ENCODE assay signal across 9 mouse cellular contexts in genomic region chr10:76725097-76725496, GRCm38 (mm10). TPM values are rescaled to one million over a fixed set of nuclear protein-coding genes. Genes with fewer than 3 reads are reported as not detected.
A peak's percentile ranks its signal among the peaks of the same experiment; 100 is the strongest.
DNase-seq lines count a peak whose midpoint lies in the region; ATAC-seq lines count a peak whose summit lies in the region.
"Had no signal": no experiment of that assay in that cellular context is flagged by ENCODE, and none has a peak within 500 bp of the region (broad histone marks: within the 10 kb centered on the region; RNA-seq: fewer than 3 reads in every experiment).

No protein-coding gene starts in this region.

- H3K27ac ChIP-seq in hindbrain, embryonic 12.5 days: no peak overlapping the region
- no peak overlapping the region for H3K27ac ChIP-seq in hindbrain, embryonic 11.5 days (ENCODE audit: low read depth, low read length)
- peak overlapping the region; percentile 77; the same call in 1 of the 2 replicates for H3K27ac ChIP-seq in stomach, embryonic 15.5 days

- H3K4me1 ChIP-seq in hindbrain, embryonic 12.5 days: 0 out of 2 replicates have a peak, but pooled peaks cover under 1% of the 10 kb centered on the region
- H3K4me1 ChIP-seq in hindbrain, embryonic 11.5 days (replicated peaks; ENCODE audit: control insufficient read depth, insufficient read depth, low read length): no peaks in the 10 kb centered on the region
- H3K4me1 ChIP-seq in stomach, embryonic 15.5 days: peaks cover 5% of the 10 kb centered on the region

- no peak overlapping the region for H3K9ac ChIP-seq in hindbrain, embryonic 12.5 days
- no peak overlapping the region for H3K9ac ChIP-seq in hindbrain, embryonic 11.5 days (ENCODE audit: low read depth, low read length)
- peak overlapping the region; percentile 27; the same call in 1 of the 2 replicates for H3K9ac ChIP-seq in stomach, embryonic 15.5 days

- H3K27me3 ChIP-seq in hindbrain, embryonic 12.5 days: 0 out of 2 replicates have a peak, but pooled peaks cover 5% of the 10 kb centered on the region
- H3K27me3 ChIP-seq in hindbrain, embryonic 11.5 days (ENCODE audit: control insufficient read depth, insufficient read depth, low read length): no peaks in the 10 kb centered on the region
- H3K27me3 ChIP-seq in stomach, embryonic 15.5 days (replicated peaks): no peaks in the 10 kb centered on the region

- no peaks in the 10 kb centered on the region for H3K9me3 ChIP-seq in hindbrain, embryonic 12.5 days (replicated peaks)
- no peaks in the 10 kb centered on the region for H3K9me3 ChIP-seq in hindbrain, embryonic 11.5 days (ENCODE audit: control insufficient read depth, low read length)
- H3K9me3 ChIP-seq in stomach, embryonic 15.5 days: no peaks in the 10 kb centered on the region
- H3K9me3 ChIP-seq: forebrain, embryonic 10.5 days had no signal

- no peak for DNase-seq in hindbrain, embryonic 11.5 days (ENCODE audit: low spot score)
- DNase-seq in urinary bladder, adult 2 months (ENCODE audit: low spot score): peak; percentile 19
- no peak for DNase-seq in urinary bladder, adult 18-20 months (ENCODE audit: low spot score in 2 of 2)
- DNase-seq in kidney, postnatal 10 days: peak; percentile 11
- no peak for DNase-seq in right cerebral cortex, postnatal 4 days
- DNase-seq in ovary, adult 18-20 months (ENCODE audit: low spot score): no peak

- ATAC-seq in hindbrain, embryonic 12.5 days (ENCODE audit: low FRiP score): no peak
- ATAC-seq in hindbrain, embryonic 11.5 days (ENCODE audit: low FRiP score): no peak
- ATAC-seq in stomach, embryonic 15.5 days (ENCODE audit: insufficient read depth, low FRiP score, low read depth): no peak

- no peaks in the 10 kb centered on the region for H3K36me3 ChIP-seq in hindbrain, embryonic 12.5 days
- no peaks in the 10 kb centered on the region for H3K36me3 ChIP-seq in hindbrain, embryonic 11.5 days (ENCODE audit: control insufficient read depth, insufficient read depth, low read length)
- peaks cover 11% of the 10 kb centered on the region; the same call in 1 of the 2 replicates for H3K36me3 ChIP-seq in stomach, embryonic 15.5 days
- H3K36me3 ChIP-seq: forebrain, embryonic 10.5 days had no signal

- peak overlapping the region; percentile 5; the same call in 1 of the 2 replicates for H3K4me3 ChIP-seq in hindbrain, embryonic 12.5 days
- no peak overlapping the region for H3K4me3 ChIP-seq in hindbrain, embryonic 11.5 days (ENCODE audit: low read depth, low read length)
- peak overlapping the region; percentile 45 for H3K4me3 ChIP-seq in stomach, embryonic 15.5 days (replicated peaks)
- H3K4me3 ChIP-seq: forebrain, embryonic 10.5 days had no signal

- WGBS in hindbrain, embryonic 12.5 days: 90% methylated on average over 2 of the region's 2 CpGs
- WGBS in hindbrain, embryonic 11.5 days: 85% methylated on average over 2 of the region's 2 CpGs
- 80% methylated on average over 2 of the region's 2 CpGs for WGBS in stomach, embryonic 15.5 days

- H3K4me2 ChIP-seq in hindbrain, embryonic 12.5 days (replicated peaks): peak overlapping the region; percentile 34
- H3K4me2 ChIP-seq in hindbrain, embryonic 11.5 days (replicated peaks; ENCODE audit: low read depth, low read length): no peak overlapping the region; the same call in 1 of the 2 replicates
- peak overlapping the region; percentile 64 for H3K4me2 ChIP-seq in stomach, embryonic 15.5 days

RNA-seq across cellular contexts. Expression of gene Col6a1, which starts 0.9 kb away (rescaled TPM):
- 43.6 and 62.6 TPM in 2 replicates for polyA plus RNA-seq in hindbrain, embryonic 12.5 days (2016; fragmentation: Nextera tagmentation; extraction: Ambion mirVana)
- 15.7 and 16.7 TPM in 2 replicates for polyA plus RNA-seq in hindbrain, embryonic 11.5 days (2014; fragmentation: Nextera tagmentation; extraction: Ambion mirVana)
- polyA plus RNA-seq in urinary bladder, adult 2 months (2012; rRNA removed): 412 and 521 TPM in 2 replicates
- polyA plus RNA-seq in stomach, embryonic 15.5 days (2015; fragmentation: Nextera tagmentation; extraction: Ambion mirVana): 326 and 336 TPM in 2 replicates

Comparison
In these comparisons a context has a peak if more than half of its experiments do, and no peak if none do; other contexts are left out.
1. DNase-seq: peak in urinary bladder, adult 2 months (single experiment) and kidney, postnatal 10 days (single experiment); none in hindbrain, embryonic 11.5 days (single experiment), urinary bladder, adult 18-20 months (0 of 2), right cerebral cortex, postnatal 4 days (single experiment) and ovary, adult 18-20 months (single experiment).